Mouse (Mus musculus) myocyte (in vitro differentiated cells): ENCODE measurements at regions not wholly inside any gene's neighbourhood (a gene's known extent, or its start where the extent isn't known, plus 50 kb on each side); places are given as distances from the start of the nearest gene placed in this dataset.

ENCODE experiments used
- H3K27me3 ChIP-seq: one replicate; pipeline ENCODE4 v1.6.1; 2011; ENCODE audit not compliant: control insufficient read depth, insufficient read depth, insufficient read length
- H3K36me3 ChIP-seq: one replicate; pipeline ENCODE4 v1.6.1; 2011; ENCODE audit not compliant: control insufficient read depth, insufficient read depth
- H3K4me2 ChIP-seq: one replicate; pipeline ENCODE4 v1.6.1; 2011; ENCODE audit warnings: low read depth, control low read depth
- H3K4me3 ChIP-seq: one replicate; pipeline ENCODE4 v1.5.1; 2011; ENCODE audit warnings: mild to moderate bottlenecking, control low read depth, moderate library complexity
- H3K79me2 ChIP-seq: one replicate; pipeline ENCODE4 v1.6.1; 2011; ENCODE audit not compliant: control insufficient read depth, insufficient read depth
- H3ac ChIP-seq: one replicate; pipeline ENCODE4 v1.6.1; 2011; ENCODE audit not compliant: control insufficient read depth, insufficient read length
- CEBPB ChIP-seq: IDR thresholded peaks from 2 replicates; pipeline ENCODE4 v1.6.1; 2011; ENCODE audit warnings: mild to moderate bottlenecking, moderate library complexity; ENCODE audit not compliant: poor library complexity, insufficient read depth, severe bottlenecking
- E2F4 ChIP-seq: IDR thresholded peaks from one replicate; pipeline ENCODE4 v1.6.1; 2011; ENCODE audit warnings: mild to moderate bottlenecking, control low read depth, moderate library complexity; ENCODE audit not compliant: insufficient read depth
- MAX ChIP-seq: IDR thresholded peaks from one replicate; pipeline ENCODE4 v1.6.1; 2011; ENCODE audit warnings: low read depth, mild to moderate bottlenecking, control low read depth
- MYOD1 ChIP-seq, 3 experiments: IDR thresholded peaks; one replicate each; pipeline ENCODE4 v1.6.1; 2011; ENCODE audit warnings: control low read depth in 2 of 3, low read depth in 2 of 3, mild to moderate bottlenecking in 2 of 3, moderate library complexity in 1 of 3; ENCODE audit not compliant: insufficient read length in 2 of 3, control insufficient read depth in 1 of 3
- MYOG ChIP-seq, 3 experiments: IDR thresholded peaks; one replicate each; pipeline ENCODE4 v1.6.1; 2011; ENCODE audit warnings: control low read depth in 2 of 3, low read depth in 2 of 3, mild to moderate bottlenecking in 2 of 3; ENCODE audit not compliant: insufficient read length in 2 of 3, control insufficient read depth in 1 of 3, insufficient read depth in 1 of 3
- POLR2A ChIP-seq: IDR thresholded peaks from one replicate; pipeline ENCODE4 v1.6.1; 2011; ENCODE audit warnings: low read depth, mild to moderate bottlenecking, control low read depth, moderate library complexity; ENCODE audit not compliant: insufficient read length
- POLR2AphosphoS2 ChIP-seq: IDR thresholded peaks from one replicate; pipeline ENCODE4 v1.6.1; 2011; ENCODE audit warnings: low read depth, control low read depth; ENCODE audit not compliant: insufficient read length
- REST ChIP-seq: IDR thresholded peaks from one replicate; pipeline ENCODE4 v1.6.1; 2011; ENCODE audit warnings: mild to moderate bottlenecking, control low read depth, moderate library complexity; ENCODE audit not compliant: insufficient read depth, insufficient read length
- SRF ChIP-seq: IDR thresholded peaks from one replicate; pipeline ENCODE4 v1.6.1; 2011; ENCODE audit warnings: low read depth; ENCODE audit not compliant: control insufficient read depth, insufficient read length
- TCF12 ChIP-seq: IDR thresholded peaks from one replicate; pipeline ENCODE4 v1.6.1; 2011; ENCODE audit warnings: mild to moderate bottlenecking, control low read depth; ENCODE audit not compliant: poor library complexity, insufficient read depth, severe bottlenecking
- TCF3 ChIP-seq: IDR thresholded peaks from one replicate; pipeline ENCODE4 v1.6.1; 2011; ENCODE audit warnings: low read depth, control low read depth; ENCODE audit not compliant: insufficient read length
- USF1 ChIP-seq: IDR thresholded peaks from one replicate; pipeline ENCODE4 v1.6.1; 2011; ENCODE audit warnings: low read depth, mild to moderate bottlenecking, control low read depth, moderate library complexity

- no peak overlapping the region for H3K4me3 ChIP-seq
- TF ChIP-seq TCF3 (no peak), USF1 (no peak), TCF12 (no peak), E2F4 (no peak)
Observed at GRCm38 (mm10) chr3:143090316-143090715, 208.5 kb upstream of the Pkn2 start.

GRCm38 (mm10) chr3:143087786-143088185 lies 206.0 kb upstream of the Pkn2 start:
- Histone ChIP-seq H3ac (no peak overlapping the region), H3K27me3 (no peaks in the 10 kb centered on the region), H3K36me3 (no peaks in the 10 kb centered on the region), H3K79me2 (no peaks in the 10 kb centered on the region), H3K4me2 (no peak overlapping the region), H3K4me3 (no peak overlapping the region)
- TF ChIP-seq E2F4 (no peak), SRF (no peak), REST (no peak), TCF12 (no peak)

More at GRCm38 (mm10) chr3:143090316-143090715, 208.5 kb upstream of the Pkn2 start:
- Histone ChIP-seq H3K4me2 (no peak overlapping the region), H3K79me2 (no peaks in the 10 kb centered on the region), H3ac (no peak overlapping the region), H3K27me3 (no peaks in the 10 kb centered on the region), H3K36me3 (no peaks in the 10 kb centered on the region)

- no peak for TF ChIP-seq MAX
- TF ChIP-seq MYOD1 (IDR thresholded peaks at IDR 0.05; ENCODE audit: control insufficient read depth in 1 of 3, insufficient read length in 2 of 3, low read depth in 2 of 3): no peak
- no peak for TF ChIP-seq CEBPB
- TF ChIP-seq REST: no peak
- TF ChIP-seq POLR2AphosphoS2: no peak
- no peak for TF ChIP-seq TCF12
- no peak for TF ChIP-seq SRF
- no peak for TF ChIP-seq E2F4
- TF ChIP-seq MYOG (IDR thresholded peaks at IDR 0.05; ENCODE audit: control insufficient read depth in 1 of 3, insufficient read depth in 1 of 3, insufficient read length in 2 of 3, low read depth in 2 of 3): no peak
- TF ChIP-seq USF1: no peak
- TF ChIP-seq TCF3: no peak
- TF ChIP-seq POLR2A: no peak
- H3ac ChIP-seq: no peak overlapping the region
- no peaks in the 10 kb centered on the region for H3K36me3 ChIP-seq
- no peaks in the 10 kb centered on the region for H3K79me2 ChIP-seq
- H3K4me3 ChIP-seq: no peak overlapping the region
- no peak overlapping the region for H3K4me2 ChIP-seq
- no peaks in the 10 kb centered on the region for H3K27me3 ChIP-seq
Observed at GRCm38 (mm10) chr3:143078310-143078709, 196.5 kb upstream of the Pkn2 start.

- Histone ChIP-seq H3K36me3 (no peaks in the 10 kb centered on the region), H3K79me2 (no peaks in the 10 kb centered on the region)
- TF ChIP-seq REST: no peak
- TF ChIP-seq POLR2AphosphoS2: no peak
- no peak for TF ChIP-seq POLR2A
- no peak for TF ChIP-seq E2F4
- TF ChIP-seq MYOG (IDR thresholded peaks at IDR 0.05; ENCODE audit: control insufficient read depth in 1 of 3, insufficient read depth in 1 of 3, insufficient read length in 2 of 3, low read depth in 2 of 3): no peak
- no peak for TF ChIP-seq MAX
- TF ChIP-seq MYOD1 (IDR thresholded peaks at IDR 0.05; ENCODE audit: control insufficient read depth in 1 of 3, insufficient read length in 2 of 3, low read depth in 2 of 3): no peak
- no peak for TF ChIP-seq TCF12
- no peak for TF ChIP-seq CEBPB
- no peak for TF ChIP-seq TCF3
- no peak for TF ChIP-seq USF1
- no peak for TF ChIP-seq SRF
Observed at GRCm38 (mm10) chr3:143071839-143072373, 190.1 kb upstream of the Pkn2 start.

GRCm38 (mm10) chr3:143054858-143055257 lies 173.1 kb upstream of the Pkn2 start:
- TF ChIP-seq E2F4 (no peak), TCF12 (no peak), MAX (no peak), CEBPB (peak; percentile 71; the same call in 1 of the 2 replicates), POLR2A (no peak)
- Histone ChIP-seq H3K4me3 (no peak overlapping the region), H3K79me2 (no peaks in the 10 kb centered on the region), H3K4me2 (no peak overlapping the region), H3K27me3 (no peaks in the 10 kb centered on the region), H3K36me3 (no peaks in the 10 kb centered on the region), H3ac (no peak overlapping the region)

More at GRCm38 (mm10) chr3:143071839-143072373, 190.1 kb upstream of the Pkn2 start:
- Histone ChIP-seq H3K27me3 (no peaks in the 10 kb centered on the region), H3K4me2 (no peak overlapping the region), H3K4me3 (no peak overlapping the region), H3ac (no peak overlapping the region)
